Mouse (Mus musculus): ENCODE results near the gene Cnksr3.
A peak's percentile ranks its signal among the peaks of the same experiment; 100 is the strongest.

Gene Cnksr3

GRCm38 (mm10) chr10:7076201-7076600 is 135.8 kb downstream of the Cnksr3 start:
- peak; percentile 88 to 93 for DNase-seq

GRCm38 (mm10) chr10:7075661-7076060 is 136.4 kb downstream of the Cnksr3 start:
- peak; percentile 32 to 43 for DNase-seq

DNA sequence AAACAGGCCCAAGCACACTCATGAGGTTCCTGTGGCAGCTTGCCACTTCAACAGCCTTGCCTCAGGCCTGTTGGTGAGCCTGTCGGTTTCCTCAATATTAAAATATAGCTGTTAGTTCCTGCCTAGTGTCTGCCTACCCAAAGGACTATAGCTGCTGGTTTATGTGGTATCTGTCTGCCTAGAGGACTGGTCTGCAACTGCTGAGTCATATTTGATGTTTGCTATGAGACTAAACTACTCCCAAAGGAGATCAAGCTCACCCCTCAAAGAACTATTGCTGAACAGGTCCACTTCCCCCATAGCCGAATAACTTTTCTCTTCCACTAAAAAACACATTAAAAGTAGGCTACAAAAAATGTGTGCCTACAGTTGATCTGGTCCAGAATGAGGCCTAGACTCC is 137.8 kb downstream of the Cnksr3 start:
- DNase-seq = no peak

DNA sequence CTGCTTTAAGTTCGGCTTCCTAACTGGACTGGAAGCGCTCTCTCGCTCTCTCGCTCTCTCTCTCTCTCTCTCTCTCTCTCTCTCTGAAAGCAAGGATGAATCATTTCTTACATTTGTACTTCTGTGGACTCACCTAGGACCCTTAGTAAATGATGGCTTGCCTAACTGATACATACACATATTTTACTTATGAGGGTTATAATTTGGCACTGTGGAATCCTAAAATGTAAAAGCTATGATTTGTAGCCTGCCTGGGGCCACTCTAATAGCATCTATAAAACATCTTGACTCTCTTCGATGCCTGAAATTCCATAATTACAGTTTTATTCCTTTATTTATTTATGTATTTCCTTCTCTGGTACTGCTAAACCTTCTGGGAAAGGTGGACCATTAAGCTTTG is 141.1 kb downstream of the Cnksr3 start:
- no peak for DNase-seq

DNA sequence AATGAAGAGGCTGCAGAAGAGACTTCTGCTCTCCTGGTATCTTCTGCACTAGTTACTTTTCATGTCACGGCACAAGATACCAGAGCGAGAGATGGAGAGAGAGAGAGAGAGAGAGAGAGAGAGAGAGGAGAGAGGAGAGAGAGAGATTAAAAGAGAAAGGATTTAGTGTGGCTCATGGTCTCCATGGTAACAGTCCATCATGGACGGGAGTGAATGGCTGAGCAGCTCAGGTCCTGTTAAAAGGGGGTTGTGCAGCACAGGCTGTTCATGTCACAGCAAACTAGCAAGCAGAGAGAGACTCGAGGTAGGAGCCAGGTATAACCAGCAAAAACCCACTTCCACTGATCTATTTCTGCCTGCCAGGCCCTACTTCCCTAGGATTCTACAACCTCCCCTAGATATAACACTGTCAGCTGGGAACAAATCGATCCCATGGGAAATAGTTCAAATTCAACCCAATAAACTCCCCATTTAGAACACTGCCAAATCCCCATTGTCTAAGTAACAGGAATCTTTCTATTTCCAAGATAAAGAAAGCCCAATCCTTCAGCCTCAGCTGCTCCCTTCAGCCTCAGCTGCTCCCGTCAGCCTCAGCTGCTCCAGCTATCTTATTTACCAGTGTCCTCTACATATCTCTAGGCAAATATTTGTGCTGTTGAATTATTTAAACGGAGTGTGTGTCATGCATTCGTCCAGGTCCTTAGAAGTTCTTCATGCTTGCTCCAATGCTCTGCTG is 141.8 kb downstream of the Cnksr3 start:
- DNase-seq = no peak

GRCm38 (mm10) chr10:7069090-7069489 is 142.9 kb downstream of the Cnksr3 start:
- DNase-seq = no peak

All from cerebellum, postnatal 25 days (tissue).